Mouse (Mus musculus) liver (tissue): ENCODE measurements around the gene Syne3.

Source experiments
- DNase-seq: peaks from one replicate; pipeline ENCODE4 v3.0.0-alpha.2; 2020; ENCODE audit warnings: mixed read lengths

Syne3 gene

GRCm38 (mm10) chr12:105009370-105010212 is at the start of gene Syne3:
Gene Syne3 (minus strand): TSS chr12:105009809.
- peak; percentile 90 for DNase-seq

DNA sequence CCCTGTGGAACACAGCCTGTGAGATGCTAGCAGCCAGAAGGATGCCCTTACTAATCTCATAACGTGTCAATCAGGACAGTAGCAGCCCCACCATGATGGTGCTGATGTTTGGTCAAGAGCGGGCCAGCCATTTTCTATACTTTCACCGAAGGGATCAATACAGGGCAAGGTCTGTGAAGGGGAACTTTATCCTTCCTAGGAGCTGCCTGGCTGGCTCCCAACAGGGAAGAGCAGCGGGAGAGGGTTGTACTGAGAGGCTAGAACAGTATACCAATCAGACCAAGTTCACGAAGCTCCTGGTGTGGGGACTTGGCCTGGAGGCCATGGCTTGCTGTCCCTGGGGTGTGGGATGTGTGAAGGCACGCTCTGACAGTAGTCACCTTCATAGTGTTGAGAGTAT is 45.7 kb upstream of the Syne3 start:
- no peak for DNase-seq

GRCm38 (mm10) chr12:105054041-105054440 is 44.4 kb upstream of the Syne3 start:
- DNase-seq: no peak

- DNase-seq: peak; percentile 72
Observed at GRCm38 (mm10) chr12:105050898-105051297, 41.3 kb upstream of the Syne3 start.

DNA sequence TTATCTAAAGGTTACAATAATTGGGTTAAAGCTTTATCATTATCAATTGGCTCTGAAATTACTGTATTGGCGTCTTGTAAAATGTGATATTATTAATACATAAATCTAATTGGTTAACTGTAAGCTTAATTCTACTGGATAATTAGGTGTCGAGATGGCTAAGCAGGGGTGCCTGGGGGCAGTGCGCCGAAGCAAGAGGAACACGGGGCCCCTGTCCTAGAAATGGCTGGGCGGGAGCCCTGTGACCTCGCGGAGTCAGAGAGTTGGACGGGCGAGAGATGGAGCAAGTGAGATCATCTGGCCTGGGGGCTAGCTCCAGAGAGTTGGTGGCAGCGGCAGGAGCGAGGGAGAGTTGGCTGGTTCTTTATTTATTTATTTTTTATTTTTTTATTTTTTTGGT is 40.2 kb upstream of the Syne3 start:
- DNase-seq: no peak

- DNase-seq: no peak
Observed at GRCm38 (mm10) chr12:105048301-105048863, 38.8 kb upstream of the Syne3 start.

DNA sequence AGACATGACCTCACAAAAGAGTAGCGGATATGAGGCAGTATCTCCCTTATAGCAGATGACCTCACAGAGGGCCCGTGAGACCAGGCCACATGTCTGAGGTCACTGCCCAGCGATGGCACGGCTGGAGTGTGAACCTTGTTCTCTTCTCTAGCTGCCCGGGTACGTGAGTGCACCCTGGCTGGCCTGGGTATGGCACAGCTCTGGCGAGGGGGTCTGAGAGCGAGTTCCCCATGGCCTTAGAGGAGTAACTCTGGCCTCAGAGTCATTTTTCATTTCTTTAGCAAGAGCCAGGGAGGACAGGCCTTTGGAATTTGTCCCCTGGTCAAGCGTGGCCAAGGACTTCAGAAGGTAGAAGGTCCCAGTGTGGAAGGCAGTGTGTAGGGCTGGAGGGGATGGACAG is 35.2 kb upstream of the Syne3 start:
- no peak for DNase-seq

GRCm38 (mm10) chr12:105043081-105043480 is 33.5 kb upstream of the Syne3 start:
- DNase-seq: no peak

DNA sequence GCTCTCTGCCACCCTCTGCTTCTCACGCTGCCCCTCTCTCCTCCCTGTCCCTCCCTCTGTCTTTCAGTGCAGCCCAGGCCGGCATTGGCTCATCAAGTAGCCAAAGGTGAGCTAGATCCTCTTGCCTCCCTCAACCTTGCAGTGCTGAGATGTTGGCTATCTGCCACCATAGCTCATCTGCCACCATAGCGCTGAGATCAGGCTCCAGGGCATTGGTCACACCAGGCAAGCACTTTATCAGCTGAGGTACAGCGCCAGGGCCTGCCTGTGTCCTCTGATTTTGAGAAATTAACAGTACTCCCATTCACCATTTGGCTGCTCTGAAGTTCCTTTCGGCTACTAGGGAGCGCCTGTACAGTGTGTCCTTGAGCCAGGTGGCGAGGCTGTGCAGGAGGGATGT is 31.3 kb upstream of the Syne3 start:
- peak; percentile 46 for DNase-seq

DNA sequence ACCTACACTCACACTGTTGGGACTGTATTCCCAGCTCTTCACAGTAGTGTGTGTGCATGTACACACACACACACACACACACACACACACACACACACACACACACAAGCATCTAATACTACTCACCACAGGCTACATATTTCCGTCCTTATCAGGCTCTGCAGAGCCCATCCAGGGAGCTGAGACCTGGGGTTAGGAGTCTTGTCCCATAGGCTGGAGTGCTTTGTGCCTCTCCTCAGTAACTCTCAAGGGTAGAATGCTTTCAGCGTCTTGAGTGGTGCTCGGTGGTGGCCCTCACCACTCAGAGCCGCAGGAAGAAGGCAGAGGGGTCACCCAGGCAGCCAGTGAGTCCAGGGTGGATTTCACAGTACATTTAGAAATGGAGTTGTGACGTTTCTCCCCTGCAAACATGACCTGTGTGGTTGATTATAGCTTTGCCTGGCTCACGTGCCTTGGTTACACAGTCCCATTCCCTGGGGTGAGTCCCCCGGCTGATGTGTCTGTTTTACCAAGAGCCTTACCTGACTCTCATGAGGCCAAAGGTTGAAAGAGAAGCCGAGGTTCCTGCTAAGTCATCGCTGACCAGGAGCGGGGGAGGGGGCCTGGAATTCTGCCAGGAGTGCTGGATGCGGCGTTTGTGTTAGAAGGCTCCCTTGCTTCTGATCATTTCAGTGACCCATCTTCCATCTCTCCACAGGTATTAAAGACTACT is 30.1 kb upstream of the Syne3 start:
- DNase-seq: peak; percentile 72

- peak; percentile 92 for DNase-seq
Observed at GRCm38 (mm10) chr12:105038918-105039317, 29.3 kb upstream of the Syne3 start.

GRCm38 (mm10) chr12:105038211-105038610 is 28.6 kb upstream of the Syne3 start:
- peak; percentile 44 for DNase-seq

DNA sequence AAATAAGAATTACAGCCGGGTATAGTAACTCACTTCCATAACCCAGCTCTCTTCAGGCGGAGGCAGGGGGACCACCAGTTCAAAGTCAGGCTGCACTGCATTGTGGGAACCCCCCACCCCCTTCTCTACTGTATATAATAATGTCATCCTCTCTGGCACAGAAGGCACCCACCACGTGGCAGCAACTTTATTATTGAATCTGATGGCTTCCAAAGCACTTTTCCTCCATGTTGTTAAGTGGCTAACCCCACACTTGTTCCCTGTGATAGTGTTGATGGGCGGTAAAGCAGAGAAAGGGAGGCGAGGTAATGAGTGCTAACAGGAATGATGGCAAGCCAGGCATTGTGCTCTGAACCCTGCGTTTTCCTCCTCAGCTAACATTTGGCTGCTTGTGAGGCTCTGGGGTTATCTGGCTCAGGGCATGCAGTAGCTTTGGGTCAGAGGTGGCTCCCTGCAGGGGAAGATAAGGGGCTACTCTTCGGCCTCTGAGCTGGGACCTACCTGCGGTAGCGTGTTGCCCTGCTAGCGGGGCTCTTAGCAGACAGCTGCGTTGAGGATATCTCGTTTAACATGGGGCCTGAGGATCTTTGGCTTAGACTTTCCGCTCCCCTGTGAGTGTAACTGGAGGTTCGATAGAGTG is 24.6 kb upstream of the Syne3 start:
- DNase-seq: peak; percentile 90

- peak; percentile 53 for DNase-seq
Observed at GRCm38 (mm10) chr12:105032832-105033775, 23.5 kb upstream of the Syne3 start.

GRCm38 (mm10) chr12:105032147-105032831 is 22.7 kb upstream of the Syne3 start, which contains the start of gene Glrx5:
Gene Glrx5 (plus strand): TSS chr12:105032688.
- DNase-seq: peak; percentile 99

DNA sequence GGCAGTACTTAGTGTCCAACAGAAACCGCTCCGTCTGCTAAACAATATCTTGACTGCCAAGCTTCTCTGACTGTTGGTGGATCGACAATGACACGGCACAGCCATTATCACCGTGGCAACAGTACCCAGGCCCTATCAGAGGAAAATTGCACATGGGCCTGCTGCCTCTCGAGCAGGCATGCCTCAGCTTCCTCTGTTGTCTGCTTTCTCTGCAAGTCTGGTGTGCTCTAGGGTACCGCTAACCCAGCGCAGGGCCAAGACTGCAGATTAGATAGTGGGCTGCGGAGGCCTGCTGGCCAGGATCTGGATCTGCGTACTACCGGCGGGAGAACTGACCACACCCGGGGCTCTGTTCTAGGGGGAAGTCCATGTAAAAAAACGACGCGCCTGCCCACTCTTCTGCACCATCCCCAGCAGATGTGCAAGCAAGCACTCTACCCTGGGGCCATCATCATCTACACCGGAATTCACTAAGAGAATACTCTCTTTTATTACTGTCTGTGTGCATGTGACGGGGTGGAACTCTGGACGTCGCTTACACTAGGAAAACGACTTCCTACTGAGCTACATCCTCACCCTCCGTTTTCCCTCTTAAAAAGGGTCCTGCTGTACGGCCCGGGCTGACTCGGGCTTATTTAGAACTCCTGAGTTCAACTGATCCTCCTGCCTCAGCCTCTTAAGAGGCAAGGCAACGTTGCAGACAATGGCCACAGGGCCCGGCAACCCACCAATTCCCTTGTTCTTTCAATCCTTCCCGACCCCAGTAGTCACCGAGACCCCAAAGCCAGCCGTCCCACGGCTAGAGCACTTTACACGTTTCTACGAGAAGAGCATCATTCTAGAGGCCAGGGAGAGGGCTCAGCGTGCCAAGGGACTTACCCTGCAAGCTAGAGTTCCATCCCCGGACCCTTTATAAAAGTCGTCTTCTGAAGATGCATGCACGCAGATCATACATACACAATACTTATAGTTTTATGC is 21.8 kb upstream of the Syne3 start:
- DNase-seq: peak; percentile 82

DNA sequence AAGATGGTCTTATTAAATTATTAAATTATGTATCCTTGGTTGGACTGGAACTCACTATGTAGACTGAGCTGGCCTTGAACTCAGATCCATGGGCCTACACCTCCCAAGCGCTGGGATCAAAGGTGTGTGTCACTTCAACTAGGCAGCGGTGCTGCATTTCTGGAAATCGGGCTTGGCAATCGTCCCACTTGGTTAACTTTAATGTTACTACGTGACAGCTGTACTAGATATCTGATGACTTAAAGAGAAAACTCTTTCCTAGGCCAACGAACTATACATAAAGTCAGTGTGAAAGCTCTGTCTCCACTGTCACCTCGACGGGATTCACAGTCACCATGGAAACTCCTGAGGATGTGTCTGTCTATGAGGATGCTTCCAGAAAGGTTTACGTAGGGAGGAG is 20.3 kb upstream of the Syne3 start:
- no peak for DNase-seq

GRCm38 (mm10) chr12:105027323-105027991 is 17.8 kb upstream of the Syne3 start:
- DNase-seq: peak; percentile 96

DNA sequence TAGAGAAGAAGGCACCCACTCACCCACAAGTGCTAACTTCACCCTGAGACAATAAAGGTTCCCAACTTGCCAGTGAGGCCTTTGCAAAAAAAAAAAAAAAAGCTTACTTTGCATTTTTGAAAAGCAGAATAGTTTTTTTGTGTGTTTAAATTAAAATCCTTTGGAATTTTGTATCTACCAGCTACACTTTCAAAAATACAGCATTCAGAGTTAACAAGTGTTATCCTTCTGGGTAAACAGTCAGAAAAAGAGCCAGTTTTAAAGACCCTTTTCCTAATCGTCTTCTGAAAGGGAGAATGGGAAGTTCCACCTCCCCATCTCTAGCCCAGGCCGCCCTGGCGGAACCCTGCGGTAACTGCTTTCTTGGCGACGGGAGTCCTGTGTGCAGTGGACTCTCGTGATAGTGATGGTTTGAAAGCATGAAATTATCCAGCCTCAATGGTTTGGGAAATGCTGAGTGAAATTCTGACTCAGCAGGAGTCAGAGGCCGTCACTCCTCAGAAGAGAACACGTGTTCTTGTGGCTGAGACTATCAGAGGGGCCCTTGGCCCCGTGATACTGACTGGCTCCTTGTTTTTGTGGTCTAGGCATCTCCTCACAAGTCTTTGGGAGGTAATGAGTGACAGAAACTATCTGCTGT is 16.5 kb upstream of the Syne3 start:
- peak; percentile 81 for DNase-seq
